Mouse (Mus musculus): ENCODE data around the gene Rbm14.
"Not testable (repeated sequence)": the region's sequence is repeated elsewhere in the genome, so short reads cannot be mapped to it uniquely, and the experiment has no call there.

Rbm14 gene

DNA sequence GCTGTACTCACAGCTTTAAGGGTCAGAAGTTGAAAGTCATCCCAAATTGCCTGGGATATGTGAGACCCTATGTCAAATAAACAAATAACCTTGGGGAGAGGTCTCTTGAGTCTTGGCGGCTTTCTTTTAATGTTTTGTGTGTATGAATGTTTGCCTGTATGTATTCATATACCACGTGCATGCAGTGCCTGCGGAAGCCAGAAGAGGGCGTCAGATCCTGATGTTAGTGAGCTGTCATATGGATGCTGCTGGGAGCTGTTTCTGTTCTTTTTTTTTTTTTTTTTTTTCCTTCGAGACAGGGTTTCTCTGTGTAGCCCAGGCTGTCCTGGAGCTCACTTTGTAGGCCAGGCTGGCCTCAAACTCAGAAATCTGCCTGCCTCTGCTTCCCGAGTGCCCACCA, 1.6 kb upstream of the Rbm14 start:
- DNase-seq (ENCODE audit: low read depth, low spot score), result peak; percentile 90

DNA sequence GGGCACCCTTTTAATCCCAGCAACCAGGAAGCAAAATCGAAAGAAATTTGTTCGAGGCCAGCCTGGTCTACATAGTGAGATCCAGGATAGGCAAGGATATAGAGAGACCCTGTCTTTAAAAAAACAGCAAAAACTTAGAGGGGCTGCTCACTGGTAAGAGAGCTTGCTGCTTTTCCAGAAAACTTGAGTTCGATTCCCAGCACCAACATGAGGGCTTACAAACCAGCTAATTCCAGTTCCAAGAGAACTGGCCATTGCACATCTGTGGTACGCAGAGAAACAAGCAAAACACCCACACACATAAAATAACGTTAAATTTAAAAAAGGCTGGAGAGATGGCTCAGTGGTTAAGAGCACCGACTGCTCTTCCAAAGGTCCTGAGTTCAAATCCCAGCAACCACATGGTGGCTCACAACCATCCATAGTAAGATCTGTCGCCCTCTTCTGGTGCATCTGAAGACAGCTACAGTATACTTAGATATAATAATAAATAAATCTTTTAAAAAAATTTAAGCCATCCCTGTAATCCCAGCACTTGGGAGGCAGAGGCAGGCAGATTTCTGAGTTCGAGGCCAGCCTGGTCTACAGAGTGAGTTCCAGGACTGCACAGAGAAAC, 1.0 kb upstream of the Rbm14 start:
- not testable (repeated sequence) for DNase-seq (ENCODE audit: low read depth, low spot score)

DNA sequence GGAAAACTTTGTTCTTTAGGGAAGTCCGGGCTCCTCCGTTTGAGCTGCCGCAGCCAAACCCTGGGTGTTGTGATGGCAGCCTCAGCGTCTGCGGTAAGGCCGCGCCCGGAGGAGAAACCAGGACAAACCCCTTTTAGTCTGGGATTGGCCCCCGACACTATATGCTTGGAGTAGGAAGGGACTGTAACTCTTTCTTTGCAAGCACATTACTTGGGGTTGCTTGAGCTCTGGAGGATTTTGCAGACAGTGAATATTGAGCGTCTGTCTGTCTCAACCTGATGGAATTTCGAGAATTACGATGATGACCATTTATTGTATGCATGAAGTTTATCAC, 442 bp upstream of the Rbm14 start:
- DNase-seq (ENCODE audit: low read depth, low spot score), result no peak

DNA sequence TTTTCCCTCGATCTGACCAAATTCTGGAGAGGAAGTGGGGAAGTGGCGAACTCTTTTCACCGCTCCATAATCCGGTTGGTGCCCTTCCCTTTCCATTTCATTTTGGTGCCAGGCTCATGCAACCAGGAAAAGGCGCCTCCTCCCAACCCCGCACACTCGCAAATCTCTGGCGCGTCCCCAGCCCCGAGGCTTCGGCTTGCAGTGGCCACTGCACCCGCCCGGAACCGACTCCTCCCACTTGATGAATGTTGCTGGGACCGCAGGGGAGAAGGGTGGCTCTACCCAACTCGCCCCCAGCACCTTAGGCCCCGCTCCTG, 730 bp downstream of the Rbm14 start:
- DNase-seq (ENCODE audit: low read depth, low spot score), result no peak

DNA sequence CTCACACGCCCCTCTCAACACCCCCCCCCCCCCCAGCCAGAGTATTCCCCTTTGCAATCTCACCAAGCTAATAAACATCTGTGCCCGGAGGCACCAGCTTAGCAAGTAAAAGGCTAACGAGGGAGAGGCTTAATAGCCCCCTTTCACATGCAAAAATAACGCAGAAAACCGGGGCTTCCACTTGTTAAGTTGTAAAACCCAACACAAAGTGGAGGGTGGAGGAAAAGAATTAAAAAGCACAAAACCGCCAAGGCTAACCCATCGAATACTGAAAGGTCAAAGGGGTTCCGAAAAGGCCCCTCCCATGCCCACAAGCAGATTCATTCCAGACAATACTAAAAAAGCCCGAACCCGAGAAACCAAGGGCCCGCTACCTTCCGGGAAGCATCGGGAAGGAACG, 1.1 kb downstream of the Rbm14 start:
- peak; percentile 97 for DNase-seq (ENCODE audit: low read depth, low spot score)

DNA sequence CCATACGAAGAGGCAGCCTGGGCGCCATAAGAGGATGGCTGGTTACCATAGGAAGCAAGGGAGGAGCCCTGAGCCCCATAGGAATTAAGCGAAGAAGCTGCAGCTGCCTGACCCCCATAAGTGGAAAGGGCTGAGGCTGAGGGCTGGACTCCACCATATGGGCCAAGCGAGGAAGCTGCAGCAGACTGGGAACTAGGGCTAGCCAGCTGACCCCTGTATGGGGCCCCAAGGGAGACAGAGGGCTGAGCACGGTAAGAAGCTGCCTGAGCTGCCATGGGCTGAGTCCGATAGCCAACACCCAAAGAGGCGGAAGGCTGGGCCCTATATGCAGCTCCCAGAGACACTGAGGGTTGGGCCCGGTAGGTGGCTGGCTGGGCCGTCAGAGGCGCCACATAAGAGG, 8.2 kb downstream of the Rbm14 start:
- peak; percentile 71 for DNase-seq (ENCODE audit: low read depth, low spot score)

DNA sequence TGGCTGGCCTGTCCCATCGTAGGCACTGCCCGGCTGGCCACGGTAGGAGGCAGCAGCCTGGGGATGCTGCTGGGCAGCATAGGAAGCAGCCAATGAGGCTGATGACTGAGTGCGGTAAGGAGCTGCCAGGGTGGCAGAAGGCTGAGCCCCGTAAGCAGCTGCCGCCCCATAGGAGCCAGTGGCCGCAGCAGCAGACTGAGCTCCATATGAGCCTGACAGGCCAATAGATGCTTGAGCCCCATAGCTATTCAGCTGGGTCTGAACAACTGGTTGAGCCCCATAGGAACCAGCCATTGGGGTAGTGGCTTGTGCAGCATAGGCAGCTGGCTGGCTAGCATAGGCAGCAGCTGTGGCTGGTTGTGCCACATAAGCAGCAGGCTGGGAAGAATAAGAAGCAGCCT, 8.7 kb downstream of the Rbm14 start:
- no peak for DNase-seq (ENCODE audit: low read depth, low spot score)

DNA sequence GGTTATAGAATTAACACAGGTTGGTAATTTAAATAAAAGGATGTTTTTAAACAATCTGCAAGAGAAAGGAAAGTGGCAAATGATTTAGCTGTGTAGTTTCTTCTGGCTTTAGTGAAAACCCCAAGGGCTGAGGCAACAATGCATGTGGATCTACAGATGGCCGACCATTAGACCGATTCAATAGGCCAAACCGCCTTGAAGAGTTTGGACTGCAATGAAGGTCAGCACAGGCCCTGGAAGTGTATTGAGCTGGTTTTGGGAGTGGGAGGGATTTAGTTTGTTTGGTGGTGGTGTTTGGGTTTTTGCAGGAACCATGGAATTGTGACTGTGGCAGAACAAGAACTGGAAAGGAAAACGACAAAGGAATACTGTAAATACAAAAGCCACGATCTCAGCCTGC, 12.4 kb downstream of the Rbm14 start:
- peak; percentile 57 for DNase-seq (ENCODE audit: low read depth, low spot score)

DNA sequence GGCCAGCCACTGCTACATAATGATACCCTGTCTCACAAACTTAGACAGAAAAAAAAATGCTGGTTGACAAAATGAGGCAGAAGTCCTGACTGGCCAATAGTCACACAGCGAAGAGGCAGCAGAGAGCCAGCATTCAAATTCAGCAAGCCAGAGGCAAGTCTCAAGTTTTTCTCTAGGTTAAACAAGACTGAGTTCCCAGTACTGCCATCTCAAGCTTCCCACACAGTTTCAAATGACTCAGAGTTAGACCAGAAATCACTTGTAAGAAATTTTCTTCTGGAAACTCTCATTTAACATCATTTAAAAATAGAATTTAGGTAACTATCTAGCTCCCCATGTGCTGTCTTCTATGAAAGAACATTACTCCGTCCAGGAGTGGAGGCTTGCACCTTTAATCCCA, 13.6 kb downstream of the Rbm14 start:
- no peak for DNase-seq (ENCODE audit: low read depth, low spot score)

DNA sequence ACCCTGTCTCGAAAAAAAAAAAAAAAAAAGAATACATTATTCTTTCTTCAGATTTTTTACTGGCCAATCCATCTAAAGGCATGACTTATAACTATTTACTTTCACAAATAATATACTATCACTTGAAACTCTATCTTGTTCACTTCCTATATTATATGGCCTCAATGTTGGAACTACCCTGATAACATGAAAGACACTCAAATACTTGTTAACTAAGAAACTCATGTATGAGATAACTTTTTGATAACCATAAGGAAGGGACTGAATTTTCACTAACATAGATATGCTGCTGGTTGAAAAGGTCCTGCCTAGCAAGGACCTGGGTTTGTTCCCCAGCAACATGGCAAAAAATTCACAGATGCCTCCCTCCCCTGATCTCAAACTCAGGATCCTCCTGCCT, 15.5 kb downstream of the Rbm14 start:
- no peak for DNase-seq (ENCODE audit: low read depth, low spot score)

DNA sequence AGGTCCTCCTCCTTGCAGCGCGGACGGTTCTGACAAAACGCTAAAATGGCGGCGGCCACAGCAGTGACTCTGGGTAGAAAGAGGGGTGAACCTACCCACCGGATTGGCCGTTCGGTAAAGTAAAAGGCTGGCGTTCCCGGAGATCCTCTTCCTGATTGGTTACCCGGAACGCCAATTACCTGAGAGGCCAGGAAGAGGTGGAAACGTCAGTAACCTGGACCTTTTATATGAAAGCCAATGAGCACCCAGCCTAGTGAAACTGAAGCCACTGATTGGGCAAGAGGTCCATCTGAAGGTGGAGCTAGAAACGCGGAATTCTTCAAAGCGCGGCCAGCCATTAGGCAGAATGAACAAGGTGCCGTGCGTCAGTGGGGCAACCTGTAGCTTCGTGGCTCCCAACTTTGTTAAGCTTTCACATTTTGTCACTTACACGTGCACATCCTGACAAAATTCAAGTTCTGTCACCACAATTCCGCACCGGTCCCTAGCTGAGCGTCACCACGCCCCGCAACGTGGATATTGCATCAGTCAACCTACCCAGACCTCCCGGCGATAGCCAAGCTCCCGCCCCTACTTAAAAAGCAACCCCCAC, 17.5 kb downstream of the Rbm14 start, which contains the start of gene Rbm4:
Gene Rbm4, minus strand, starts transcription at position 71 of the 592 bp plus-strand sequence.
- peak; percentile 99 for DNase-seq (ENCODE audit: low read depth, low spot score)

DNA sequence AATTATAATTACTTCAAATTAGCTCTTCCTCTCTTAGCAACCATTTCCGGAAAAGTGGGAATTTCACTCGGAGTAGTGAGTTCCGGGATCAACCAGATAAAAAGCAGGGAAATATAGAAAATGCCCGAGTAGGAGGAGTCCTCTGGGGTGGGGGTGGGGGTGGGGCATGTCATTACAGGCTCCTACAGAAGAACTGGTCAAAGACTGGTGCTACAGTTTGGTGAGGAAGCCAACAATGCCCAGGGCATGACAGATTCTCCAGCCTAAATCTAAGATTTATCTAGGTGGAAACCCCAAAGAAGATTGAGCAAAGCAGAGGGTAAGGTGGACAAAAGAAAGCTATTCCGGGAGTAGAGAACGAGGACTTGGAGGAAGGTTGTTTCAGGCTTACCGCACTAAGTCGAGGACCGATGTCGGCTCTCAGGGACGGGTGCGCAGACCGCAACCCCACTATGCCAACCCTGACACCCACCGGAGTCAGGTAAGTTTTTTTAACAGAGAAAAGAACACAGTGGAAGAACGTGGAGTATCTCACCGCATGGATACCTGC, 18.1 kb downstream of the Rbm14 start:
- peak; percentile 54 for DNase-seq (ENCODE audit: low read depth, low spot score)

DNA sequence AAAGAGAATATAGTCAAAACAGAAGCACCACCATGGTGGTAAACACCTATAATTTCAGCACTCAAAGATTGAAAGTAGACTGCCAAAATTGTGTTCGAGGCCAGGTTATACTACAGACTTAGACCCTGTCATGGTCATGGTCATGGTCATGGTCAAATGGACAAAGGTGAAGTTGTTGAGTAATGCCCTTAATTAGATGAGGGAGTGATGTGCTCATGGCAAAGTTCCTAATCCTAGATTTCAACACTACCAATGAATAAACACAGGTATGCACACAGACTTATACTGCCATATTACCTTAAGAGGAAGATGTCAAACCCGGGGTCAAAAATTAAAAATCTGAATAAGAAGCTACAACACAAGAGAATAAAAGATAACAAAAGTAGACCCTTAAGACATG, 25.1 kb downstream of the Rbm14 start:
- no peak for DNase-seq (ENCODE audit: low read depth, low spot score)

DNA sequence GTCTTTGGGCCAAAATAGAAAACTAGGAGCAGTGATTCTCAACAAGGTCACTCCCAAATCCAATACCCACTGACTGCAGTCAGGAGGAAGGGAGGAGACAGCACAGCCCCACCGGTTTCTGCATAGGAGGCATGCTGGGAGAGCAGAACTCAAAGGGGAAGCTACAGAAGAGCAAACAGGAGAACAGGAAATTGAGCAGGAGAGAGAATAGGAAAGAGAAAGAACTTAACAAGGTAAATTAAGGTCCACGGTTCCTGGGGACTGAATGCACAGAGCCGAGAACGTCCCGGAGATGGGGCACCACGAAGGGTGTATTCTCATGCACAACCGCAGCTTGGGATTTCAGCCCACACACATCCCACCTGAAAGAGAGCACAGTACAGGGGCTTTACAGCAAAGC, 26.2 kb downstream of the Rbm14 start:
- peak; percentile 51 for DNase-seq (ENCODE audit: low read depth, low spot score)

DNA sequence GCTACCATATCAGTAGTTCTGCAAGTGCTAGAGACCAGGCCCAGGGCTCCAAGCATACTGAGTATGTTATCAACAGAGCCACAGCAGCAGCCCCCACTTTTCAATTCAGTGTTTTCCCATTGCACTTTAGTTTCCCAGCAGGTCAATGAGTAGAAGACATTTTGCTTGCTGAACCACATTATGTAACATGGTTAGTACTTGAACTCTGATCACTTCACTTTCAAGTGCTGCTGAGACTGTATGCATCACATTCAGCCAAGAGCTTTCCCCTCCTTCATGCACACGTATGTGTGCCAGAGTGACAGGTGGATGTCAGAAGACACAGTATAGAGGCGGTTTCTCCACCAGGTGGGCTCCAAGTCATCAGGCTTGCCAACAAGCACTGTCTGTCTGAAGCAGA, 28.5 kb downstream of the Rbm14 start:
- DNase-seq (ENCODE audit: low read depth, low spot score), result no peak

DNA sequence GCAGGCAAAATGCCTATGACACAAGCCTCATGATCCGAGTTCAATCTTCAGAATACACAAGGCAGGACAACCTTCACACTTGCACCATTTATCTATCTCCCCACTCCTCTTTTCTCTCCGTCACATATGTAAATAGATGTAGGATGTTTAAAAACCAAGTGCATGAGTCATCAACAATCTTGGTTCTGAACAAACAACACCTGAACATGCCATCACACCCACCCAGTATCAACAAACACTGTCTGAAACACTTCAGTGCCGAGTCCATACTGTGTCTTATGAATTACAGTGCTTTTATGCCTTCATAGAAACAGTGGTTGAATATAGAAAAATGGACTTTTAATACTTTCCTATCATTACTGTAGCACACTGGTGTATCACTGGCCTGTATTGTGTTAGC, 38.6 kb downstream of the Rbm14 start:
- no peak for DNase-seq (ENCODE audit: low read depth, low spot score)

DNA sequence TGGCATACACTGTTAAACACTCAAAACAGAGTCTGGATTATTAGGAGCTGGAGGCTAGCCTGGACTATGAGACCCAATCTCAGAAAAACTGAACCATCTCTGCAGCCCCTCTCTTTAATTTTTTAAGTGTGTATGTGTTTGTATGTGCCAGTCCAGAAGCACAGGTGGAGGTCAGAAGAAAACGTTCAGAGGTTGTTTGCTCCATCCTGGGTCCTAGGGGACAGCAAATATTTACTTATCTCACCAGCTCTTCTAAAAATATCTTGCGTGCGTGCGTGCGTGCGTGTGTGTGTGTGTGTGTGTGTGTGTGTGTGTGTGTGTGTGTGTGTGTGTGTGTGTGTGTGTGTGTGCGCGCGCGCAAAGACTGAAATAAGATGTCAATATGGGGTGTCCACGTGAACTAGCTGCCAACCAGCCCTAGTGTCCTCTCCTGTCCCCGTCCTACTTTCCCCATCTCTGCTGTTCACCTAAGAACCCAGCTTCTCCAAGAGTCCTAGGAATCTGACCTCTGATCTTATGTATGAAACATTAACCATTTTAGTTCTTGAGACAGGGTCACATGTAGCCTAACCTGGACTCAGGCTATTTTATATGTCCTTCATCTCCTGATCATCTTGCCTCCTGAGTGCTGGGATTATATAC, 43.8 kb downstream of the Rbm14 start:
- DNase-seq (ENCODE audit: low read depth, low spot score), result no peak

DNA sequence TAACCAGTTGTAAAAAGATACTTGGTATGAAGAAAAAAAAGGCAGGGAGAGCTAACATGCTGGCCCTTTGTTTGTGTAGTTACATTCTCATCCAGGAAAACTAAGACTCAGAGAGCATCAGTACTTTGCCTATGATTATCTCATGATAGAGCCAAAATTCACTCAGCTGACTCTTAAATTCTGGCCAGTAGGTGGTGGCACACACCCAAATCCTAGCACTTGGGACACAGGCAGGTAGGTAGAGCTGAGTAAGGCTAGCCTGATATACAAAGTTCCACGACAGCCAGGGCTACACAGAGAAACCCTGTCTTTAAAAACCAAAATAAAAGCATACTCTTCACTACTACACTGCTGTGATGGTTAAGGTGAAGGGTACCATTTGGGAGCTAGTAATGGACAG, 48.6 kb downstream of the Rbm14 start:
- peak; percentile 43 for DNase-seq (ENCODE audit: low read depth, low spot score)

DNA sequence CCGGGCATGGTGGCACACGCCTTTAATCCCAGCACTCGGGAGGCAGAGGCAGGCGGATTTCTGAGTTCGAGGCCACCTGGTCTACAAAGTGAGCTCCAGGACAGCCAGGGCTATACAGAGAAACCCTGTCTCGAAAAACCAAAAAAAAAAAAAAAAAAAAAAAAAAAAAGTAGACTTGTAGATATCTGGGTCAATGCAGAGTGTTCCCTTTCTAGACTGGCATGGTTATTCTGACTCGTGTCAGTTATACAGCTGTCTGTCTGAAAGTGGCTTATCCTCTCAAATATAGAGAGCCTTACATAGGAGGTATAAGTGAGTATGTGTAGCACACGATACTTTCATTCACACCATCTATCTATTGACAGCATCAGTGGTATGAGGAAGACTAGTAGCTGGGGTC, 50.9 kb downstream of the Rbm14 start:
- not testable (repeated sequence) for DNase-seq (ENCODE audit: low read depth, low spot score)

DNA sequence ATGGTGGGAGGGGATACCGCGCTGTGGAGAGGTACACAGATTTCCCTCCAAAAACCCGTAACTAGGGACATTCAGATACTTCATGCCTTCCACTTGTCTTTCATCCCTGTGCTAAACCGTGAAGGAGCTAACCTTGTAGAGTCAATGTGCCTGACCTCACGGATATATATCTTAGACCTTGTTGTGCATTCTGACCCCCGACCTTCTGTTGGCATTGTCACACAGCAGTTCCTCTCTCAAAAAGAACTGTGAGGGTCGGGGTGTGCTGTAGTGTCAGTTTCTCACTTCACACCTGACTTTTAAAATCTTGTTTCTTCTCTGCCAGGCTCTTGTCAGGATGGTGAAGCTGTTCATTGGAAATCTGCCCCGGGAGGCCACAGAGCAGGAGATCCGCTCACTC, 54.5 kb downstream of the Rbm14 start:
- no peak for DNase-seq (ENCODE audit: low read depth, low spot score)

DNA sequence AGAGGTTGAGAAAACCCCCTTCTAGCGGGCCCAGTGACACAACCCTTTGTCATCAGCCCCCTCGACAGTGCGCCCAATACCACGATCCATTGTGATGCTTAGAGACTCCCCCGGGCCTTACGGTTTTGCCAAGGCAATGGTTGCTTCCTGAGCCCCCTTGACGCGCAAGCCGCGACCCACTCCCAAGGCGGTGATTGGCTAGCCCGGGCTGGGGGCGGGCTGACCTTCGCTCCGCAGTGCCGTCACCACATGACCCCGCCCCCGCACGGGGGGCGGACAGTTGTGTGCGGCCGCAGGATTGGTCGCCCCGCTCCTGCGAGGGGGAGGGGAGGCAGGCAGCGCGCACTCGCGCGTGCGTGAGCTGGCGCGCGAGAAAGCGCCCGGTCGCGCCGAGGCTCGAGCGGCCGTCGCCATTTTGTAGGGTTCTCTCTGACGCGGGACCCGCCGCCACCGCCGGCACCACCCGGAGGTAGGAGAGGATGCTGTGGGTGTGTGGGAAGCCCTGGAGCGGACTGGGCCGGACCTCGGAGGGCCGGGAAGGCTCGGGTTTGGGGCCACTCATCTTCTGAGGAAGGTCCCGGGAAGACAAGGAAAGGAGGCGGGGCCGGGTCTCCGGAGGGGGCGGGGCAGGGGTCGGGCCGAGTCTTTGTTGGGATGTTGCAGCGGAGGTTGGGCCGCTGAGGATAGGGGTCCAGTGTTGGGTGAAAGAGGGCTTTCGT, 55.1 kb downstream of the Rbm14 start, which contains the start of gene Rbm4b:
Gene Rbm4b, plus strand, starts transcription at position 305 of the 719 bp plus-strand sequence.
- peak; percentile 99 for DNase-seq (ENCODE audit: low read depth, low spot score)

DNA sequence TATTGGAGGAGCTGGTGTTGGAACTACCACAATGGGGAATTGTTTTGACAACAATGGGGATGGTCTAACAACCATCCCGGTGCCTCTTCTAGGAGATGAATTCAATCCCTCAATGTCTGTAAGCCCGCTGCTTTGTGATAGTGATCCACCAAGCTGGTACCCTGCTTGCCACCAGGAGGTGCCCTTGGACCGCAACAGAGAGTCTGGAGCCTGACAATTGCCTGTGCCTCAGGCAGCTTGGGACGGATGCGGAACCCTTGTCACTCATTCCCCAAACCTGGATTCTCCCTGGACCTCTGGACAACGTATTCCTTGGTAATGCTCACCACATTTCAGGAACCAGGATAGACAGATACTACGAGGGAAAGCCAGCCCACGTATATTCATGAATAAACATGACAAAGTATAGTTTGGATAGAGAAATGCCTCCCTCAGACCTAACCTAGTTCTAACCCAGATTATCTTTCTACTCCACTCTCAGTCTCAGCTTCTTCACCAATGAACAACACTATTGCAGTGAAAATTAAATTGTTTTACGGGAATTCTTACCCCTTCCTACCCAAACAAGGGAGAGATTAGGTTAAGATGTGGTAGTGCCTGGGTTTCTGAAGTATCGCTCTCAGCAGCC, 55.8 kb downstream of the Rbm14 start:
- peak; percentile 94 for DNase-seq (ENCODE audit: low read depth, low spot score)

Data from ZHBTc4 (cell line).